Mouse (Mus musculus) left cerebral cortex, postnatal 10 days (tissue): ENCODE measurements around the gene Pigyl. TPM values are rescaled to one million over a fixed set of nuclear protein-coding genes. Genes with fewer than 3 reads are reported as not detected.

Experiments
- DNase-seq, 2 experiments: peaks; one replicate each; pipeline ENCODE4 v3.0.0; 2021 to 2022; ENCODE audit warnings: low spot score in 2 of 2, mixed read lengths in 1 of 2; ENCODE audit errors: extremely low spot score in 1 of 2
- intact Hi-C: fragments of 180-260 bp; cut with DNase I; formaldehyde crosslinking; loops from one replicate; pipeline ENCODE4 v1.15.1; 2025
- total RNA-seq, 2 experiments: library from RNA; stranded (reverse); gene quantifications; 2 replicates each; pipeline ENCODE4 v1.2.3; 2021

Gene Pigyl
- 10 to 100 TPM; 40.9 to 42.3 TPM for total RNA-seq

- intact Hi-C loops: loop anchor here (10.0 kb wide), 1 partner anchor 248 kb away; no protein-coding TSS in a partner anchor
- peak; percentile 98 to 100 for DNase-seq
Measured at GRCm38 (mm10) chr9:22156497-22157245, at the start of gene Pigyl. Gene Pigyl, plus strand, starts transcription at chr9:22156846.

- no peak for DNase-seq
- intact Hi-C loops: no loop called here
Measured at GRCm38 (mm10) chr9:22108194-22108593, 48.5 kb upstream of the Pigyl start.

GRCm38 (mm10) chr9:22115635-22116034 is 41.0 kb upstream of the Pigyl start:
- intact Hi-C loops: no loop called here
- no peak for DNase-seq

GRCm38 (mm10) chr9:22116086-22116485 is 40.6 kb upstream of the Pigyl start:
- peak in 1 of 2 experiments; percentile 53 for DNase-seq
- intact Hi-C loops: no loop called here

- intact Hi-C loops: no loop called here
Measured at GRCm38 (mm10) chr9:22116740-22117426, 39.8 kb upstream of the Pigyl start, which contains the start of gene Elof1. Gene Elof1, minus strand, starts transcription at chr9:22117172.

GRCm38 (mm10) chr9:22117754-22118456 is 38.7 kb upstream of the Pigyl start:
- peak; percentile 42 to 58 for DNase-seq
- intact Hi-C loops: no loop called here

More at GRCm38 (mm10) chr9:22116740-22117426, 39.8 kb upstream of the Pigyl start, which contains the start of gene Elof1:
- peak; percentile 94 to 95 for DNase-seq

GRCm38 (mm10) chr9:22119543-22119942 is 37.1 kb upstream of the Pigyl start:
- no peak for DNase-seq
- intact Hi-C loops: no loop called here

GRCm38 (mm10) chr9:22121545-22121944 is 35.1 kb upstream of the Pigyl start:
- no peak for DNase-seq
- intact Hi-C loops: no loop called here

GRCm38 (mm10) chr9:22122005-22122404 is 34.6 kb upstream of the Pigyl start:
- intact Hi-C loops: no loop called here
- no peak for DNase-seq

GRCm38 (mm10) chr9:22123069-22123609 is 33.5 kb upstream of the Pigyl start:
- no peak for DNase-seq
- intact Hi-C loops: no loop called here

GRCm38 (mm10) chr9:22124169-22124568 is 32.5 kb upstream of the Pigyl start:
- no peak for DNase-seq
- intact Hi-C loops: no loop called here

GRCm38 (mm10) chr9:22125246-22126027 is 31.2 kb upstream of the Pigyl start:
- no peak for DNase-seq
- intact Hi-C loops: no loop called here

GRCm38 (mm10) chr9:22131226-22131981 is 25.2 kb upstream of the Pigyl start:
- intact Hi-C loops: no loop called here
- peak in 1 of 2 experiments; percentile 62 for DNase-seq

GRCm38 (mm10) chr9:22132220-22132619 is 24.4 kb upstream of the Pigyl start:
- intact Hi-C loops: no loop called here
- no peak for DNase-seq

- intact Hi-C loops: no loop called here
- no peak for DNase-seq
Measured at GRCm38 (mm10) chr9:22134246-22134890, 22.3 kb upstream of the Pigyl start.

- no peak for DNase-seq
- intact Hi-C loops: no loop called here
Measured at GRCm38 (mm10) chr9:22134988-22135643, 21.5 kb upstream of the Pigyl start.
